Mouse (Mus musculus): ENCODE measurements at regions not wholly inside any gene's neighbourhood (a gene's known extent, or its start where the extent isn't known, plus 50 kb on each side); places are given as distances from the start of the nearest gene placed in this dataset.
"Not testable (repeated sequence)": the region's sequence is repeated elsewhere in the genome, so short reads cannot be mapped to it uniquely, and the experiment has no call there.

- no peaks in the 10 kb centered on the region for H3K36me3 ChIP-seq (ENCODE audit: control insufficient read depth, insufficient read depth, low read length)
Measured at GRCm38 (mm10) chr12:51143840-51144239, 204.0 kb upstream of the G2e3 start.

DNA sequence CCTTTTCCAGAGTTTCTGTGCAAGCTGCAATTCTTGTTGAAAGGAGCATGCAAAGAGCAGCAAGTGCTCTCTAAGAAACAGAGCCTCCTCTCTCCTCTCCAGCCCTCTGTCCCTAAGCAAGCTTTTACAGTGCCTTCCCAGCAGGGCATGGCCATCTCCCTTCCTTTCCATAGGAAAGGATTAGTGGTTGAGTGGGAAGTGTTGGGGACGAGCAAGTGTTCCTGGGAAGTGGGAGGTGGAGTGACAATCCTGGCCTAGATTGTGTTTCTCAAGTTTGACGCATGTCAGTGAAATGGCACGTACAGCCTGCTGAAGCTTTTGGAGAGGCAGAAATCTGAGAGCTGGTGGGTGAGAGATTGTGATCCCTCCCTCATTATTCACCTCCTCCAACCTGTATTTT is 204.7 kb upstream of the G2e3 start:
- TF ChIP-seq POLR2A (IDR thresholded peaks at IDR 0.05; ENCODE audit: control insufficient read depth, extremely low read depth, insufficient read depth, low read length, poor library complexity) (no peak), CTCF (IDR thresholded peaks at IDR 0.05; ENCODE audit: borderline replicate concordance, control insufficient read depth, extremely low read depth, insufficient read depth, low read length, poor library complexity) (no peak)
- WGBS: 62% methylated on average over 3 of the region's 3 CpGs
- H3K4me1 ChIP-seq (replicated peaks; ENCODE audit: control insufficient read depth, insufficient read depth, low read length): no peaks in the 10 kb centered on the region
- H3K27ac ChIP-seq (ENCODE audit: control insufficient read depth, insufficient read depth, low read length): no peak overlapping the region
- no peaks in the 10 kb centered on the region for H3K36me3 ChIP-seq (ENCODE audit: control insufficient read depth, insufficient read depth, low read length)
- H3K4me3 ChIP-seq (ENCODE audit: control insufficient read depth, insufficient read depth, low read length): no peak overlapping the region
- H3K27me3 ChIP-seq (ENCODE audit: control insufficient read depth, insufficient read depth, low read length): no peaks in the 10 kb centered on the region
- DNase-seq: no peak

More at GRCm38 (mm10) chr12:51143840-51144239, 204.0 kb upstream of the G2e3 start:
- no peaks in the 10 kb centered on the region for H3K4me1 ChIP-seq (replicated peaks; ENCODE audit: control insufficient read depth, insufficient read depth, low read length)
- H3K4me3 ChIP-seq (ENCODE audit: control insufficient read depth, insufficient read depth, low read length): no peak overlapping the region
- no peaks in the 10 kb centered on the region for H3K27me3 ChIP-seq (ENCODE audit: control insufficient read depth, insufficient read depth, low read length)
- no peak overlapping the region for H3K27ac ChIP-seq (ENCODE audit: control insufficient read depth, insufficient read depth, low read length)
- DNase-seq: no peak
- TF ChIP-seq POLR2A (IDR thresholded peaks at IDR 0.05; ENCODE audit: control insufficient read depth, extremely low read depth, insufficient read depth, low read length, poor library complexity) (no peak), CTCF (IDR thresholded peaks at IDR 0.05; ENCODE audit: borderline replicate concordance, control insufficient read depth, extremely low read depth, insufficient read depth, low read length, poor library complexity) (no peak)

GRCm38 (mm10) chr12:51133676-51134075 is 214.2 kb upstream of the G2e3 start:
- not testable (repeated sequence) for DNase-seq; H3K4me3 ChIP-seq (ENCODE audit: control insufficient read depth, insufficient read depth, low read length); H3K4me1 ChIP-seq (replicated peaks; ENCODE audit: control insufficient read depth, insufficient read depth, low read length); H3K36me3 ChIP-seq (ENCODE audit: control insufficient read depth, insufficient read depth, low read length); H3K27me3 ChIP-seq (ENCODE audit: control insufficient read depth, insufficient read depth, low read length); H3K27ac ChIP-seq (ENCODE audit: control insufficient read depth, insufficient read depth, low read length)
- 90% methylated on average over 5 of the region's 5 CpGs for WGBS

DNA sequence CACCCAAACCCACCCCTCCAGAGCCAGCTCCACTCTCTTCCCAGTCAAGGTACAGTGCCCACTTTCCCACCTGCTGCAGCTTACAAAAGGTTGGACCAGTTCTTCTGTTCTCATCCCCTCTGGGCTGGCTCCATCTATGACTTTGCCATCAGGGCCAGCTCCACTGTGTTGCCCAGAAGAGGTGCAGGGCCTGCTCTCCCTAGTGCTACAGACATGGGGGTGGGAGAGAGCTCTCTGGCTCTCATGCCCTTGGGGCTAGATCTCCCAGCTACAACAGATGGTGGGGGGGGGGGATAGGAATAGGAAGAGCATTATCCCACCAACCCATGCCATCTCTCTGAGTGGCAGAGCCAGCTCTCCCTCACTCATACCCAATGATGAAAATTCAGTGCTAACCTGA is 219.6 kb upstream of the G2e3 start:
- DNase-seq: no peak
- Histone ChIP-seq H3K36me3 (ENCODE audit: control insufficient read depth, insufficient read depth, low read length) (no peaks in the 10 kb centered on the region), H3K4me3 (ENCODE audit: control insufficient read depth, insufficient read depth, low read length) (no peak overlapping the region), H3K27ac (ENCODE audit: control insufficient read depth, insufficient read depth, low read length) (no peak overlapping the region), H3K4me1 (replicated peaks; ENCODE audit: control insufficient read depth, insufficient read depth, low read length) (no peaks in the 10 kb centered on the region), H3K27me3 (ENCODE audit: control insufficient read depth, insufficient read depth, low read length) (no peaks in the 10 kb centered on the region)
- no peak for TF ChIP-seq POLR2A (IDR thresholded peaks at IDR 0.05; ENCODE audit: control insufficient read depth, extremely low read depth, insufficient read depth, low read length, poor library complexity)
- TF ChIP-seq CTCF (IDR thresholded peaks at IDR 0.05; ENCODE audit: borderline replicate concordance, control insufficient read depth, extremely low read depth, insufficient read depth, low read length, poor library complexity): no peak

DNA sequence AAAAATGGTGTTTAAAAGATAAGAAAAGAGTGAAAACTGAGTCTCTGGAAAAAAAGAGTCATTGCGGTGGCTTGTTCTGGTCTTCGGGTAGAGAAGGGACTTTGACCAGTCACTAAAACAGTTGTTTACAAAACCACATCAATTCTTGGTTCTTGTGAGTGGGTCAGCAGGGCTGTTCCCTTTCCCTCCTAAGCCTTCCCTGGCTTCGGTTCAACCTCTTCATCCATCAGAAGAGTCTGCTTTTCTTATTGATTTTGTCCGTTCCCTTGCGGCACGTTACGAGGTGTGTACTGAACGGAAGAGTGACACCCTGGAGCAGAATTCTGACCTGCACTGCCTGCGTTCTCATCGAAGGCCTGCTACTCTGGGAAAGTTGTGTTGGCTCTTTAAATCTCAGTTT is 229.1 kb upstream of the G2e3 start:
- no peak overlapping the region for H3K27ac ChIP-seq (ENCODE audit: control insufficient read depth, insufficient read depth, low read length)
- H3K4me3 ChIP-seq (ENCODE audit: control insufficient read depth, insufficient read depth, low read length): no peak overlapping the region
- TF ChIP-seq CTCF (IDR thresholded peaks at IDR 0.05; ENCODE audit: borderline replicate concordance, control insufficient read depth, extremely low read depth, insufficient read depth, low read length, poor library complexity): no peak
- TF ChIP-seq POLR2A (IDR thresholded peaks at IDR 0.05; ENCODE audit: control insufficient read depth, extremely low read depth, insufficient read depth, low read length, poor library complexity): no peak
- H3K27me3 ChIP-seq (ENCODE audit: control insufficient read depth, insufficient read depth, low read length): no peaks in the 10 kb centered on the region
- no peaks in the 10 kb centered on the region for H3K36me3 ChIP-seq (ENCODE audit: control insufficient read depth, insufficient read depth, low read length)
- DNase-seq: no peak
- no peaks in the 10 kb centered on the region for H3K4me1 ChIP-seq (replicated peaks; ENCODE audit: control insufficient read depth, insufficient read depth, low read length)
- WGBS: 97% methylated on average over 10 of the region's 10 CpGs

GRCm38 (mm10) chr12:51118021-51118694 is 229.7 kb upstream of the G2e3 start:
- H3K36me3 ChIP-seq (ENCODE audit: control insufficient read depth, insufficient read depth, low read length): no peaks in the 10 kb centered on the region
- H3K27ac ChIP-seq (ENCODE audit: control insufficient read depth, insufficient read depth, low read length): no peak overlapping the region
- H3K27me3 ChIP-seq (ENCODE audit: control insufficient read depth, insufficient read depth, low read length): no peaks in the 10 kb centered on the region
- H3K4me3 ChIP-seq (ENCODE audit: control insufficient read depth, insufficient read depth, low read length): no peak overlapping the region
- 95% methylated on average over 14 of the region's 14 CpGs for WGBS
- DNase-seq: no peak
- H3K4me1 ChIP-seq (replicated peaks; ENCODE audit: control insufficient read depth, insufficient read depth, low read length): no peaks in the 10 kb centered on the region
- TF ChIP-seq CTCF (IDR thresholded peaks at IDR 0.05; ENCODE audit: borderline replicate concordance, control insufficient read depth, extremely low read depth, insufficient read depth, low read length, poor library complexity): no peak
- TF ChIP-seq POLR2A (IDR thresholded peaks at IDR 0.05; ENCODE audit: control insufficient read depth, extremely low read depth, insufficient read depth, low read length, poor library complexity): no peak

GRCm38 (mm10) chr12:51117436-51118020 is 230.3 kb upstream of the G2e3 start:
- Histone ChIP-seq H3K4me1 (replicated peaks; ENCODE audit: control insufficient read depth, insufficient read depth, low read length) (no peaks in the 10 kb centered on the region), H3K27ac (ENCODE audit: control insufficient read depth, insufficient read depth, low read length) (no peak overlapping the region), H3K27me3 (ENCODE audit: control insufficient read depth, insufficient read depth, low read length) (no peaks in the 10 kb centered on the region), H3K4me3 (ENCODE audit: control insufficient read depth, insufficient read depth, low read length) (no peak overlapping the region), H3K36me3 (ENCODE audit: control insufficient read depth, insufficient read depth, low read length) (no peaks in the 10 kb centered on the region)
- WGBS: 88% methylated on average over 8 of the region's 8 CpGs
- TF ChIP-seq CTCF (IDR thresholded peaks at IDR 0.05; ENCODE audit: borderline replicate concordance, control insufficient read depth, extremely low read depth, insufficient read depth, low read length, poor library complexity) (no peak), POLR2A (IDR thresholded peaks at IDR 0.05; ENCODE audit: control insufficient read depth, extremely low read depth, insufficient read depth, low read length, poor library complexity) (no peak)
- no peak for DNase-seq
